Mouse (Mus musculus) mesoderm, embryonic 11.5 days (tissue): ENCODE data around the gene Wipi1.

Source experiments
- DNase-seq: peaks from one replicate; pipeline ENCODE4 v3.0.0-alpha.2; 2012; ENCODE audit warnings: low read depth, low spot score

Wipi1 gene

GRCm38 (mm10) chr11:109543466-109543865, 68.3 kb downstream of the Wipi1 start:
- no peak for DNase-seq

GRCm38 (mm10) chr11:109539290-109539689, 72.5 kb downstream of the Wipi1 start:
- DNase-seq = no peak

- no peak for DNase-seq
Observed at GRCm38 (mm10) chr11:109536939-109537338, 74.8 kb downstream of the Wipi1 start.

DNA sequence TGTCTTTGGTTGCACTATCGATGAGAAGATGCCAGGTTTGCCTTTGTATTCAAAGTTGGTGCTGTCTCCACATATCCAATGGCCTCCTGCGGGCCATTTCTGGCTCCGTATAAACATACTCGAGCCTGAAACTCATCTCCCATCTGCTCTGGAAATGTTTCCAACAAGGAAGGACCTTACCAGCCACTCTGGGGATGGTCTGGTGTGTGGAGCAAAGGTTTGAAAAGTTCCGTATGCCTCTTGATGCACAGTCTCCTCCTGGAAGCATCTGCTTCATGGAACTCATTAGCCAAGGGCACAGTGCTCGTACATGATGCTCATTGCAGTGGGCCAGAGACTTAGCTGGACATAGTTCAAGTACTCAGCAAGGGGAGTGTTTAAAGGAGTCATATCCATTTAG, 75.8 kb downstream of the Wipi1 start:
- no peak for DNase-seq

DNA sequence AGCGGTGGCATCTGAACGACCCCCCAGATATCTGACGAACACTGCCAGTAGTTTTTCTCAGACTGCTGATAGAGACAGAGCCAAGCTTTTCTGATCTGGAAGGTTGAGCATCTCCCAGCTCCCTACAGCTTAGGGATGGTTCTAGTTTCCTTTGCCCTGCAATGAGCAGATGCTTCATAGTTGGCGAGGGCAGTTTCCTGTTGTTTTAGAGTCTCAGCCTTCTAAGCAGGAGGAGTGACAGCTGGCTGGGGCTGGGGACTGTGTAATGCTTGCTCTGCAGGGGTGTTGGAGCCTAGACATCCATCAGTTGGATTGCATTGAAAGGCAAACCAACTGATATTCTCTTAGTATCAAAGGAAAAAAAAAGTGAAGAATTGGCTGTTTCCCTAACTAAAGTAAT, 81.7 kb downstream of the Wipi1 start:
- DNase-seq = no peak

GRCm38 (mm10) chr11:109525571-109525970, 86.2 kb downstream of the Wipi1 start:
- DNase-seq = no peak

DNA sequence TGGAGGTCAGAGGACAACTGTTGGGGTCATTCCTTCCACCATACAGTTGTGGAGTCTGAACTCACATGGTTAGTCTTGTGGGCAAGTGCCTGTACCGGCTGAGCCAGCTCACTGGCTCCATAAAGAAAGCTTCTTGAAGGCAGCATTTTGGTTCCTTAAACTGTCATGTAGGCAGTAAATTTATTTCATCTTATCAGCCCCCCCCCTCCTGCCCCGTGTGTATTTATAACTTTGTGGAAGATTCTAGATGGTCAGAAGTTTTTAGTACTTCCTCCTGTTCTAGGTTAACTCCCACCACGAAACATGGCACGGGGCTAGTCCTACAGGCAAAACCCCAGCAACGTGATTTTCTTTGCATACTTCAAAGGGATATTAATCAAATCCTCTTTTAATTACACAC, 86.9 kb downstream of the Wipi1 start:
- DNase-seq = no peak
